Mouse (Mus musculus) brain, embryonic 14.5 days (tissue): ENCODE measurements around the gene Gas7. TPM values are rescaled to one million over a fixed set of nuclear protein-coding genes. Genes with fewer than 3 reads are reported as not detected.

Experiments used
- DNase-seq: peaks from one replicate; pipeline ENCODE4 v3.0.0-alpha.2; 2011; ENCODE audit warnings: low read depth
- CTCF ChIP-seq: fragments of 200-500 bp; IDR thresholded peaks from 2 replicates; pipeline ENCODE4 v1.5.1; 2012; ENCODE audit warnings: inconsistent platforms, mild to moderate bottlenecking, moderate library complexity, borderline replicate concordance; ENCODE audit not compliant: insufficient read depth, insufficient read length; ENCODE audit errors: extremely low read depth
- POLR2A ChIP-seq: fragments of 200-500 bp; IDR thresholded peaks from 2 replicates; pipeline ENCODE4 v1.6.1; 2012; ENCODE audit warnings: mild to moderate bottlenecking, inconsistent platforms, borderline replicate concordance; ENCODE audit not compliant: poor library complexity, insufficient read depth, insufficient read length, severe bottlenecking; ENCODE audit errors: extremely low read depth
- polyA plus RNA-seq: library from polyadenylated mRNA; depleted of rRNA; stranded (reverse); fragments of >200 nt; gene quantifications from 2 replicates; pipeline ENCODE4 v1.2.3, GENCODE M21; 2012; rRNA removed

Gas7 gene
- polyA plus RNA-seq = 18.5 and 22.1 TPM in 2 replicates

GRCm38 (mm10) chr11:67454874-67455526 is at the start of gene Gas7:
Gene Gas7 (plus strand): TSS chr11:67455437.
- TF ChIP-seq CTCF = no peak; the same call in 1 of the 2 replicates
- TF ChIP-seq POLR2A = no peak
- DNase-seq = peak; percentile 64

- TF ChIP-seq POLR2A = no peak
- TF ChIP-seq CTCF = no peak
- DNase-seq = peak; percentile 56
Observed at GRCm38 (mm10) chr11:67414346-67414940, 40.8 kb upstream of the Gas7 start.

- no peak for TF ChIP-seq CTCF
- TF ChIP-seq POLR2A = no peak
- peak; percentile 19 for DNase-seq
Observed at GRCm38 (mm10) chr11:67423575-67423974, 31.7 kb upstream of the Gas7 start.

- DNase-seq = peak; percentile 26
Observed at GRCm38 (mm10) chr11:67428196-67428595, 27.0 kb upstream of the Gas7 start.

GRCm38 (mm10) chr11:67429836-67430235 is 25.4 kb upstream of the Gas7 start:
- TF ChIP-seq POLR2A (no peak), CTCF (no peak)

More at GRCm38 (mm10) chr11:67428196-67428595, 27.0 kb upstream of the Gas7 start:
- TF ChIP-seq POLR2A = no peak
- peak; percentile 53; the same call in 1 of the 2 replicates for TF ChIP-seq CTCF

GRCm38 (mm10) chr11:67431116-67431645 is 24.1 kb upstream of the Gas7 start:
- peak; percentile 62 for DNase-seq

More at GRCm38 (mm10) chr11:67429836-67430235, 25.4 kb upstream of the Gas7 start:
- DNase-seq = no peak

GRCm38 (mm10) chr11:67431864-67432263 is 23.4 kb upstream of the Gas7 start:
- TF ChIP-seq POLR2A = no peak
- TF ChIP-seq CTCF = peak; percentile 51; the same call in 1 of the 2 replicates
- peak; percentile 17 for DNase-seq

More at GRCm38 (mm10) chr11:67431116-67431645, 24.1 kb upstream of the Gas7 start:
- TF ChIP-seq CTCF = no peak
- no peak for TF ChIP-seq POLR2A

- TF ChIP-seq POLR2A (no peak), CTCF (no peak)
- DNase-seq = no peak
Observed at GRCm38 (mm10) chr11:67433763-67434162, 21.5 kb upstream of the Gas7 start.

- peak; percentile 20 for DNase-seq
- no peak for TF ChIP-seq POLR2A
- TF ChIP-seq CTCF = no peak
Observed at GRCm38 (mm10) chr11:67438746-67439145, 16.5 kb upstream of the Gas7 start.

GRCm38 (mm10) chr11:67445058-67445825 is 10.0 kb upstream of the Gas7 start:
- TF ChIP-seq CTCF (no peak), POLR2A (no peak)
- DNase-seq = peak; percentile 38

GRCm38 (mm10) chr11:67451525-67451924 is 3.7 kb upstream of the Gas7 start:
- DNase-seq = no peak
- TF ChIP-seq POLR2A = no peak
- TF ChIP-seq CTCF = no peak

- TF ChIP-seq POLR2A = no peak
- no peak for TF ChIP-seq CTCF
- DNase-seq = peak; percentile 25
Observed at GRCm38 (mm10) chr11:67455527-67455981, 317 bp downstream of the Gas7 start.
